Mouse (Mus musculus) heart, embryonic 14.5 days (tissue): ENCODE measurements around the gene Nat8f5. TPM values are rescaled to one million over a fixed set of nuclear protein-coding genes. Genes with fewer than 3 reads are reported as not detected.
"Not testable (repeated sequence)": the region's sequence is repeated elsewhere in the genome, so short reads cannot be mapped to it uniquely, and the experiment has no call there.

Experiments used
- ATAC-seq: fragments of 200-750 bp; cut with Nextera tagmentation; 2 replicates; pipeline ENCODE4 v1.8.0; 2017; ENCODE audit warnings: low read depth, moderate TSS enrichment; ENCODE audit not compliant: insufficient number of reproducible peaks, insufficient read depth, low FRiP score
- H3K27ac ChIP-seq, 2 experiments: fragments of 200-500 bp in 1 of 2; fragments of 300-500 bp in 1 of 2; sonication (generic) in 1 of 2; replicated peaks in 1 of 2; 2 replicates each; pipeline ENCODE4 v1.5.1; 2012 to 2014; ENCODE audit warnings: low read depth in 2 of 2, low read length in 2 of 2, control low read depth in 1 of 2, mild to moderate bottlenecking in 1 of 2, mixed read lengths in 1 of 2; ENCODE audit not compliant: control insufficient read depth in 1 of 2, insufficient read depth in 1 of 2
- H3K27me3 ChIP-seq: fragments of 300-500 bp; sonication (generic); 2 replicates; pipeline ENCODE4 v1.6.1; 2014; ENCODE audit warnings: mild to moderate bottlenecking, low read length, control low read depth; ENCODE audit not compliant: control insufficient read depth, insufficient read depth
- H3K36me3 ChIP-seq: fragments of 300-500 bp; sonication (generic); 2 replicates; pipeline ENCODE4 v1.6.1; 2014; ENCODE audit warnings: mild to moderate bottlenecking, control low read depth, low read length, mixed read lengths; ENCODE audit not compliant: control insufficient read depth, insufficient read depth
- H3K4me1 ChIP-seq, 2 experiments: fragments of 200-500 bp in 1 of 2; fragments of 300-500 bp in 1 of 2; sonication (generic) in 1 of 2; 2 replicates each; pipeline ENCODE4 v1.6.1; 2012 to 2014; ENCODE audit warnings: low read length in 2 of 2, control low read depth in 1 of 2, mixed read lengths in 1 of 2; ENCODE audit not compliant: control insufficient read depth in 2 of 2, insufficient read depth in 2 of 2
- H3K4me2 ChIP-seq: fragments of 300-500 bp; sonication (generic); 2 replicates; pipeline ENCODE4 v1.6.1; 2014; ENCODE audit warnings: mild to moderate bottlenecking, low read length
- H3K4me3 ChIP-seq, 2 experiments: fragments of 200-500 bp in 1 of 2; fragments of 300-500 bp in 1 of 2; sonication (generic) in 1 of 2; 2 replicates each; pipeline ENCODE4 v1.5.1; 2012 to 2014; ENCODE audit warnings: low read length in 2 of 2, mild to moderate bottlenecking in 2 of 2, control low read depth in 1 of 2, low read depth in 1 of 2, moderate library complexity in 1 of 2; ENCODE audit not compliant: control insufficient read depth in 1 of 2, insufficient read depth in 1 of 2
- H3K9ac ChIP-seq: fragments of 300-500 bp; sonication (generic); 2 replicates; pipeline ENCODE4 v1.6.1; 2014; ENCODE audit warnings: mild to moderate bottlenecking, low read length
- H3K9me3 ChIP-seq: fragments of 300-500 bp; sonication (generic); 2 replicates; pipeline ENCODE4 v1.6.1; 2016; ENCODE audit warnings: low read length, control low read depth; ENCODE audit not compliant: control insufficient read depth
- WGBS: fragments of 180-500 bp; shearing (Covaris S2); extraction: QIAGEN DNeasy Blood & Tissue Kit; methylation state at CpG from one replicate; pipeline ENCODE4 v1.1.7; 2014; 5-methylcytosine and 5-hydroxymethylcytosine counted together
- microRNA-seq: library from miRNA; unstranded; fragments of <30 nt; microRNA quantifications from one replicate; pipeline ENCODE4, GENCODE M21; 2016
- polyA plus RNA-seq: library from polyadenylated mRNA; unstranded; fragments of >200 nt; fragmentation: Nextera tagmentation; extraction: Ambion mirVana; gene quantifications from 2 replicates; pipeline ENCODE4 v1.2.1, GENCODE M21; 2014

The Nat8f5 gene
- polyA plus RNA-seq, 1 experiment from 2014 or later, result not detected

DNA sequence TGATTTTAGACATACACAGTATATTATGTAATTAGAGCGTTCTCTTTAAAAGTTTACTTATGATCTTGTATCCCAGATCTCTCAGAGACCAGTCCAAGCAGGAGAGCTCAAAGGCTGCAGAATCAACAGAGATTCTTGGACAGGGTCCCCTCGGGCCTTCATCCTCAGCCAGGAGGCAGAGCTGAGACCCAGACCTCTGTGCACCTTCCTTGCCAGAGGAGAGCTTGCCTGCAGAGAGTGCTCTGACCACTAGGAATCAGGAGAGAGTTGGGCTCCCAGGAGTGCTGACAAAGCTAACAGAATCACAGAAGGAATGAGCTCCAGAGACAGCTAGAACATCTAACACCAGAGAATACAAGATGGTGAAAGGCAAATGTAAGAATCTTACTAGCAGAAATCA, 7.4 kb downstream of the Nat8f5 start:
- Histone ChIP-seq H3K4me2 (no peak overlapping the region), H3K4me3 (no peak overlapping the region), H3K36me3 (no peaks in the 10 kb centered on the region), H3K9me3 (no peaks in the 10 kb centered on the region), H3K9ac (no peak overlapping the region), H3K4me1 (no peaks in the 10 kb centered on the region), H3K27ac (no peak overlapping the region), H3K27me3 (no peaks in the 10 kb centered on the region)
- 72% methylated on average over 2 of the region's 2 CpGs for WGBS
- ATAC-seq, result no peak

GRCm38 (mm10) chr6:85810942-85811537, 9.7 kb downstream of the Nat8f5 start:
- 55% methylated on average over 3 of the region's 3 CpGs for WGBS
- not testable (repeated sequence) for H3K9ac ChIP-seq, H3K27me3 ChIP-seq, H3K9me3 ChIP-seq, H3K4me2 ChIP-seq, H3K4me3 ChIP-seq, H3K27ac ChIP-seq, H3K36me3 ChIP-seq, ATAC-seq, H3K4me1 ChIP-seq

GRCm38 (mm10) chr6:85810514-85810913, 10.3 kb downstream of the Nat8f5 start:
- H3K27me3 ChIP-seq, H3K27ac ChIP-seq, H3K4me2 ChIP-seq, H3K9me3 ChIP-seq, ATAC-seq, H3K9ac ChIP-seq, H3K4me1 ChIP-seq, H3K4me3 ChIP-seq, H3K36me3 ChIP-seq: not testable (repeated sequence)
- WGBS, result 89% methylated on average over 2 of the region's 3 CpGs

DNA sequence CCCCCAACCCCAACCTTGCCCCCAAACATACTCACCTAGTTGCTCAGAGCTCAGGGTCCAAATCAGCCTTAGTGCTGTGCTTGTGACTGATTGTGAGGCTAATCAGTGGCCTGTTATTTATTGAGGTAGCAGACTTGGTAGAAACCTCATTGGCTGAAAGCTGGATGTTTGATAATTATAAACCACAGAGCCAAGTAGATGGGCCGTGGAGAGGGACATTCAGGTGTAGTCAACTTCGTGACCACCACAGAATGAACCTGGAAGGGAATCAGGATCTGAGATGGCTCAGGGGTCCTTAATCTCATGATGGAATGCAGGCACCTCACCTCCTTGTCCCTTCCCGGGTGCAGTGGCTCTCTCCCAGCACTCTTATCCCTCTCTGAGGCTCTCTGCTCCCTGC, 11.0 kb downstream of the Nat8f5 start:
- WGBS, result 46% methylated on average over 2 of the region's 3 CpGs
- not testable (repeated sequence) for H3K4me3 ChIP-seq, H3K36me3 ChIP-seq, H3K9ac ChIP-seq, ATAC-seq, H3K9me3 ChIP-seq, H3K4me2 ChIP-seq, H3K27me3 ChIP-seq, H3K4me1 ChIP-seq, H3K27ac ChIP-seq

- H3K36me3 ChIP-seq, ATAC-seq, H3K27ac ChIP-seq, H3K27me3 ChIP-seq, H3K4me3 ChIP-seq, H3K4me2 ChIP-seq, H3K9me3 ChIP-seq, H3K9ac ChIP-seq, H3K4me1 ChIP-seq: not testable (repeated sequence)
- 69% methylated on average over 5 of the region's 5 CpGs for WGBS
Measured at GRCm38 (mm10) chr6:85803180-85803579, 17.6 kb downstream of the Nat8f5 start.

Small RNAs within 50 kb of the gene (microRNA-seq; reads per million reads assigned to microRNA genes)
- not detected for gene Mir6375

Other genes starting within 250 kb of the Nat8f5 start
- gene Alms1, start 233.4 kb downstream of the Nat8f5 start, polyA plus RNA-seq, result 2.8 and 3.0 TPM in 2 replicates
- gene Nat8f7, start 107.8 kb downstream of the Nat8f5 start, polyA plus RNA-seq, result not detected in 2 replicates
- gene Nat8f3, start 55.2 kb downstream of the Nat8f5 start, polyA plus RNA-seq, result not detected in 2 replicates
- not detected in 2 replicates for gene Nat8f6, start within 50 bp of the Nat8f5 start, polyA plus RNA-seq
- gene Nat8, start 11.1 kb upstream of the Nat8f5 start, polyA plus RNA-seq, result not detected in 2 replicates
- not detected in 2 replicates for gene Nat8f2, start 48.2 kb upstream of the Nat8f5 start, polyA plus RNA-seq
- 2.6 TPM in 2 replicates for gene Nat8f4, start 83.9 kb upstream of the Nat8f5 start, polyA plus RNA-seq
- 23.9 TPM in 2 replicates for gene Tprkb, start 90.9 kb upstream of the Nat8f5 start, polyA plus RNA-seq
- gene Nat8f1, start 94.7 kb upstream of the Nat8f5 start, polyA plus RNA-seq, result 4.3 and 5.4 TPM in 2 replicates
- 49.8 TPM in 2 replicates for gene Dusp11, start 140.7 kb upstream of the Nat8f5 start, polyA plus RNA-seq
- not detected in 2 replicates for gene Figla, start 195.2 kb upstream of the Nat8f5 start, polyA plus RNA-seq
- gene Add2, start 207.7 kb upstream of the Nat8f5 start, polyA plus RNA-seq, result 1.7 and 2.3 TPM in 2 replicates